Mouse (Mus musculus) gastrocnemius, postnatal 4 days (tissue): ENCODE results near the gene Olfr1016. TPM values are rescaled to one million over a fixed set of nuclear protein-coding genes. Genes with fewer than 3 reads are reported as not detected.

Experiments used
- DNase-seq, 2 experiments: peaks; one replicate each; pipeline ENCODE4 v3.0.0; 2021 to 2022; ENCODE audit warnings: low spot score in 2 of 2, mixed read lengths in 2 of 2
- long read RNA-seq, 2 experiments: library from polyadenylated mRNA; stranded (forward); transcript quantifications; one replicate each; pipeline ENCODE4 v2.0.0; 2021
- total RNA-seq, 2 experiments: library from RNA; stranded (reverse); gene quantifications; 2 replicates each; pipeline ENCODE4 v1.2.3; 2021

Gene Olfr1016
- total RNA-seq: not detected
- long read RNA-seq, experiment 1: 0 reads
- long read RNA-seq, experiment 2: 0 reads

DNA sequence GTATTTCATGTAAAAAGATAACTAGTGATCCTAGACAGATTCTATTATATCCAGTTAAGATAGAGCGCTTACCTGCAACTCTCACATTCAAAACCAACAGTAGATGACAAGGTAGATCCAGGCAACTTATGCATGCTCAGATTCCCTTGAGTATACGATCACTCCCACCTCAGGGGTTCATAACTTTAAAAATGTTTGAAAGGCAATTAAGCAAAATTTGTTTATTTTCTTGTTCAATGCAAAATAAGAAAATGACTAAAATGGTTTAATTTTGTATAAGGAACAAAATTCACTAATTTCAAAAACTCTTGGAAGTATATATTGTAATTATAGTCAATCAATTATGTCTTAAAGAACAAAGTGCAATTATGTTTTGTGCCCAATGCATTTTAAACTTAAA lies at the start of gene Olfr1016:
Gene Olfr1016 (minus strand): TSS at position 101 of the 400 bp plus-strand sequence.
- DNase-seq: no peak

DNA sequence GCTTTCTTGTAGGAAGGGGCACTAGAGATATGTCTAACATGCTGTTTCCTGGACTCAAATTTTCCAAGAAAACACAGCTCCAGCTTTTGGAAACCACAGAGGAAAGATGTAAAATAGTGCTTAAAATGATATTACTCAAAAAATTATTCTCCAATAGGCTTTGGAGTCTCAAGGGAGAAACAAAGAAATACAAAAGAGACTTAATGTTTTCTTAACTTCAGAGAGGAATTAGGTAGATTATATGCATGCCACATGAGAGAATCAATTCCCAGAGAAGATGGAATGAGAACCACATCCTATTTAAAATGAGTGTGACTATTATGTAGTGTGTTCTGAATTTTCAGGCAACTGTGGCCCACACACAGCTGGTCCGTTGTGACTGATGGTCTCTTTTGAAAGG lies 44.4 kb upstream of the Olfr1016 start, which contains the start of gene Olfr1020:
Gene Olfr1020 (plus strand): TSS at position 301 of the 400 bp plus-strand sequence.
- no peak for DNase-seq

DNA sequence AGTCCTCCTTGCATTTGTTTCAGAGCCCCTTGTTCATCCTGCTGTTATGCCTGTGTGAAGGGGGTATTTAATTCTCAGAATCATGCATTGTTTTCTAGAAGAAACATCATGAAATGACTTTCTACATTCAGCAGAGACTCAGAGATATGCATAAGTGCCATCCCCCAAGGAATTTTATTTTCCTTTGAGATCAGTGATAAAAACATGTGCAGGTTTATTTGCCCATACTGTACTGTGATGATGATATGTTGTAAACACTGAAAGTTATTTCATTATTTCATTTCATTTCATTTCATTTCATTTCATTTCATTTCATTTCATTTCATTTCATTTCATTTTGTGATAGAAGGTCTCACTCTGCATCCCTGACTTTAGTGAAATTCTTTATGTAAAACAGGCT lies 43.0 kb upstream of the Olfr1016 start, which contains the start of gene Olfr1019:
Gene Olfr1019 (minus strand): TSS at position 101 of the 400 bp plus-strand sequence.
- DNase-seq: no peak

GRCm38 (mm10) chr2:85818179-85818578 lies 15.8 kb upstream of the Olfr1016 start, which contains the start of gene Olfr1018:
Gene Olfr1018, plus strand, starts transcription at chr2:85818479.
- no peak for DNase-seq

- no peak for DNase-seq
These were observed 2.2 kb upstream of the Olfr1016 start for GRCm38 (mm10) chr2:85804501-85804900.

- DNase-seq: no peak
These were observed 10.0 kb downstream of the Olfr1016 start for GRCm38 (mm10) chr2:85792331-85792730.

DNA sequence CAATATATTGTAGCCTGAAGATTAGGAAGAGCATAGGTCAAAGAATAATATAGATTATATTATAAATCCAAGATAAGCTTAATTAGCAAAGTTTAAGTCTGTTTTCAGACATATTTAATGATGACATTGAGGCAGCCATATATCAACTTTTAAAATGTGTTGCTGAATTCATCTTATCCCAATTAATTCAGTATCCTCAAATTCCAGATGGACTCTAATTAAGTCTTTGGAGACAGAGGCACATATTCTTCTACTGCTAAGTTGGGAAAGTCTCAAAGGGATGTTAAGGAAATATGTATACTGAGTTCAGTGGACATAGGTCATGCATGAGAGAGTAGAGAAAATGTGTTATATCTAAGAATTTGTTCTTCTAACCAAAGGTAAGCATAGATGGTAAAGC lies 20.6 kb downstream of the Olfr1016 start, which contains the start of gene Olfr1015:
Gene Olfr1015 (plus strand): TSS at position 301 of the 400 bp plus-strand sequence.
- DNase-seq: no peak

GRCm38 (mm10) chr2:85772413-85772812 lies 29.9 kb downstream of the Olfr1016 start, which contains the start of gene Olfr1014:
Gene Olfr1014, plus strand, starts transcription at chr2:85772713.
- DNase-seq: no peak

GRCm38 (mm10) chr2:85766798-85767197 lies 35.5 kb downstream of the Olfr1016 start, which contains the start of gene Olfr1013:
Gene Olfr1013, plus strand, starts transcription at chr2:85767098.
- DNase-seq: no peak

- DNase-seq: no peak
These were observed 39.7 kb downstream of the Olfr1016 start, which contains the start of gene Olfr1012 for GRCm38 (mm10) chr2:85762666-85763065. Gene Olfr1012, minus strand, starts transcription at chr2:85762766.

DNA sequence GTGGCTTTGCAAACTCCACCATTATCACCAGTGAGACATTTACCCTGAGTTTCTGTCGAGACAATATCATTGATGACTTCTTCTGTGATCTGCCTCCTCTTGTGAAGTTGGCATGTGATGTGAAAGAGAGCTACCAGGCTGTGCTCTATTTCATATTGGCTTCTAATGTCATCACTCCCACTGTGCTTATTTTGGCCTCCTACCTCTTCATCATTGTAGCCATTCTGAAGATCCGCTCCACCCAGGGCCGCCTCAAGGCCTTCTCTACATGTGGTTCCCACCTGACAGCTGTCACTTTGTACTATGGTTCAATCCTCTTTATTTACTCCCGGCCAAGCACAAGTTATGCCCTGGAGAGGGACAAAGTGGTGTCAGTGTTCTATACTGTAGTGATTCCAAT lies 48.5 kb downstream of the Olfr1016 start:
- no peak for DNase-seq

Other genes with a start within 250 kb of the Olfr1016 start
- gene Olfr996, start 223.3 kb downstream of the Olfr1016 start, total RNA-seq: not detected
- not detected for gene Olfr998, start 213.6 kb downstream of the Olfr1016 start, total RNA-seq
- not detected for gene Olfr1000, start 190.6 kb downstream of the Olfr1016 start, total RNA-seq
- not detected for gene Olfr1002, start 151.8 kb downstream of the Olfr1016 start, total RNA-seq
- not detected for gene Olfr154, start 138.1 kb downstream of the Olfr1016 start, total RNA-seq
- not detected for gene Olfr1006, start 123.8 kb downstream of the Olfr1016 start, total RNA-seq
- not detected for gene Olfr1008, start 113.1 kb downstream of the Olfr1016 start, total RNA-seq
- not detected for gene Olfr1009, start 87.1 kb downstream of the Olfr1016 start, total RNA-seq
- not detected for gene Olfr1012, start 39.8 kb downstream of the Olfr1016 start, total RNA-seq
- not detected for gene Olfr1013, start 35.4 kb downstream of the Olfr1016 start, total RNA-seq
- gene Olfr1014, start 29.8 kb downstream of the Olfr1016 start, total RNA-seq: not detected
- gene Olfr1015, start 20.5 kb downstream of the Olfr1016 start, total RNA-seq: not detected
- not detected for gene Olfr1018, start 15.9 kb upstream of the Olfr1016 start, total RNA-seq
- gene Olfr1019, start 42.9 kb upstream of the Olfr1016 start, total RNA-seq: not detected
- not detected for gene Olfr1020, start 44.5 kb upstream of the Olfr1016 start, total RNA-seq
- not detected for gene Olfr1022, start 66.0 kb upstream of the Olfr1016 start, total RNA-seq
- gene Olfr1023, start 83.1 kb upstream of the Olfr1016 start, total RNA-seq: not detected
- gene Olfr1024, start 102.5 kb upstream of the Olfr1016 start, total RNA-seq: not detected
- gene Olfr1025-ps1, start 112.6 kb upstream of the Olfr1016 start, total RNA-seq: not detected
- gene Olfr1026, start 119.0 kb upstream of the Olfr1016 start, total RNA-seq: not detected
- gene Olfr1028, start 147.9 kb upstream of the Olfr1016 start, total RNA-seq: not detected
- gene Olfr1029, start 171.4 kb upstream of the Olfr1016 start, total RNA-seq: not detected
- gene Olfr1030, start 176.7 kb upstream of the Olfr1016 start, total RNA-seq: not detected
- not detected for gene Olfr1031, start 187.8 kb upstream of the Olfr1016 start, total RNA-seq
- not detected for gene Olfr1032, start 203.0 kb upstream of the Olfr1016 start, total RNA-seq
- under 1 TPM; 0.08 to 0.10 TPM for gene Olfr1033, start 218.1 kb upstream of the Olfr1016 start, total RNA-seq
- not detected for gene Olfr1034, start 243.3 kb upstream of the Olfr1016 start, total RNA-seq